Mouse (Mus musculus): ENCODE data around the gene Necap2. TPM values are rescaled to one million over a fixed set of nuclear protein-coding genes. Genes with fewer than 3 reads are reported as not detected.

Necap2 gene
- polyA plus RNA-seq, 1 experiment from 2014 or later, result 180 TPM

GRCm38 (mm10) chr4:141068655-141069054 lies 9.5 kb downstream of the Necap2 start:
- no peaks in the 10 kb centered on the region for H3K9me3 ChIP-seq (ENCODE audit: control insufficient read depth, low read length)
- H3K27ac ChIP-seq (ENCODE audit: low read depth, low read length), result peak overlapping the region; percentile 84
- H3K36me3 ChIP-seq (ENCODE audit: control insufficient read depth, insufficient read depth, low read length), result peaks cover 70% of the 10 kb centered on the region
- WGBS, result 46% methylated on average over 8 of the region's 8 CpGs
- ATAC-seq (replicated peaks; ENCODE audit: low FRiP score) (peak; percentile 87), DNase-seq (ENCODE audit: low spot score) (peak; percentile 48)
- H3K27me3 ChIP-seq (replicated peaks; ENCODE audit: control insufficient read depth, insufficient read depth, low read length), result no peaks in the 10 kb centered on the region
- peak overlapping the region; percentile 56 for H3K4me2 ChIP-seq
- H3K4me3 ChIP-seq (ENCODE audit: low read depth, low read length), result no peak overlapping the region
- H3K4me1 ChIP-seq (replicated peaks; ENCODE audit: control insufficient read depth, insufficient read depth, low read length), result peaks cover 30% of the 10 kb centered on the region
- H3K9ac ChIP-seq (ENCODE audit: low read depth, low read length), result peak overlapping the region; percentile 38

DNA sequence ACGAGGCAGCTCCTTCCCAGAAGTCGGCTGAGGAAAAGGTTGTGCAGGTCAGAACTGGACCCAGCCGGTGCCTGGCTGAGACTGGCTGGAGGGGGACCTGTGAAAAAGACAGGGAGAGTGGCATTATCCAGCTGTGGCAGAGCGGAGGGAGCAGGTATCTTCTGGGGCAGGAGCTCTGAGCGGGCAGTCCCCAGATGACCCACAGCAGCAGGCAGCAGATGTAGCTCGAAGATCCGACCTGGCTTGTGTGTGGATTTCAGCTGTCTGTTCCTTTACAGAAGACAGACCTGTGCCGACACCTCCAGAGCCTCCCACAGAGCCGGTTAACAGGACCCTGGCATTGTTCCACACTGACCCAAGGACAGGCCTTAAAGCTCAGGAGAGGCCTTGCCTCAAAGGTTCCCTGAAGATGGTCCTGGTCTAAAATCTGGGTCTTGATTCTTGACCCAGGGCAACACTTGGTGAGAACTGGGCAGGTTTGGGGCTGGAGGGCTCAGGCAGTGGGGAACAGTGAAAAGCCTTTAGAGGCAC lies 10.6 kb downstream of the Necap2 start:
- 89% methylated on average over 9 of the region's 9 CpGs for WGBS
- no peak overlapping the region for H3K9ac ChIP-seq (ENCODE audit: low read depth, low read length)
- H3K36me3 ChIP-seq (ENCODE audit: control insufficient read depth, insufficient read depth, low read length), result peaks cover 62% of the 10 kb centered on the region
- no peaks in the 10 kb centered on the region for H3K9me3 ChIP-seq (ENCODE audit: control insufficient read depth, low read length)
- H3K27me3 ChIP-seq (replicated peaks; ENCODE audit: control insufficient read depth, insufficient read depth, low read length), result no peaks in the 10 kb centered on the region
- H3K4me3 ChIP-seq (ENCODE audit: low read depth, low read length), result no peak overlapping the region
- no peak overlapping the region; the same call in 1 of the 2 replicates for H3K27ac ChIP-seq (ENCODE audit: low read depth, low read length)
- H3K4me2 ChIP-seq, result peak overlapping the region; percentile 56
- no peak for DNase-seq (ENCODE audit: low spot score)
- H3K4me1 ChIP-seq (replicated peaks; ENCODE audit: control insufficient read depth, insufficient read depth, low read length), result peaks cover 24% of the 10 kb centered on the region
- no peak for ATAC-seq (replicated peaks; ENCODE audit: low FRiP score)

DNA sequence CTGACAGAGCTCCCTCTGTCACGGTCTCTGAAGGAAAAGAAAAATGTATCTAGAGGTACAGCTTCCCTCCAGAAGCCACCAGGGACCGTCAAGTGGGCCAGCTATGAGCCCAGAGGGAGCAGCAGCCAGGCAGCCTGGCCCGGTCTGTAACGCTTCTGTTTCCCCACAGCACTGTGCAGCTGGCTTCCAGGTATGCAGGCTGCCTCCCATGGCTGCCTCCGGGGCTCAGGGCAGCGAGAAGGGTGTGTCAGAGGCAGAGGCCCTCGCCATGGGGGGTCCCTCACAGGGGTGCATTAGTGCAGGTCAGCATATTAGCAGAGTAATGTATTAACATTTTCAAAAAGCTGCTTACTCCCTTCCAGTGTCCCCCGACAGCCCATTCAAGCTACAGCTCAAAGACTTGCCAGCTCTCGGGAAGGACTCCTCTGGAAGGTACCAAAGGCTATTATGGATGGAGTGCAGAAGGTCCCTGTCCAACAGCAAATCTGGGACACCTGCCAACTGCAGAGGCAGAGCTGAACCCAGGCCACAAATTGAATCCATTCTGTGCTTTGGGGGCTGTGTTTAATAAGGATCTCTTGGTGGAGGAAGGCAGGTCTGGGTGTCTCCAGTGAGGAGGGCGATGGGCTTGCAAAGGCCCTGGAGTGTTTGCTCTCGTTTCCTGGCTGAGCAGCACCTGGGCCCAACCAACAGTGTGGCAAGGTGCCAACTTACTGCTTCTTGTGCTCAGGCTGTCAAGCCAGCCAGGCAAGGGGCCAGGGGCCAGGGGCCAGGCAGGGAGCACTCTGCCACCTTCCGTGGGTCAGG lies 11.2 kb downstream of the Necap2 start:
- Histone ChIP-seq H3K27me3 (replicated peaks; ENCODE audit: control insufficient read depth, insufficient read depth, low read length) (no peaks in the 10 kb centered on the region), H3K4me3 (ENCODE audit: low read depth, low read length) (no peak overlapping the region), H3K4me2 (no peak overlapping the region), H3K36me3 (ENCODE audit: control insufficient read depth, insufficient read depth, low read length) (peaks cover 56% of the 10 kb centered on the region), H3K27ac (ENCODE audit: low read depth, low read length) (peak overlapping the region; percentile 19; the same call in 1 of the 2 replicates), H3K9ac (ENCODE audit: low read depth, low read length) (no peak overlapping the region), H3K4me1 (replicated peaks; ENCODE audit: control insufficient read depth, insufficient read depth, low read length) (peaks cover 24% of the 10 kb centered on the region), H3K9me3 (ENCODE audit: control insufficient read depth, low read length) (no peaks in the 10 kb centered on the region)
- WGBS, result 90% methylated on average over 12 of the region's 12 CpGs
- DNase-seq (ENCODE audit: low spot score) (no peak), ATAC-seq (replicated peaks; ENCODE audit: low FRiP score) (no peak)

DNA sequence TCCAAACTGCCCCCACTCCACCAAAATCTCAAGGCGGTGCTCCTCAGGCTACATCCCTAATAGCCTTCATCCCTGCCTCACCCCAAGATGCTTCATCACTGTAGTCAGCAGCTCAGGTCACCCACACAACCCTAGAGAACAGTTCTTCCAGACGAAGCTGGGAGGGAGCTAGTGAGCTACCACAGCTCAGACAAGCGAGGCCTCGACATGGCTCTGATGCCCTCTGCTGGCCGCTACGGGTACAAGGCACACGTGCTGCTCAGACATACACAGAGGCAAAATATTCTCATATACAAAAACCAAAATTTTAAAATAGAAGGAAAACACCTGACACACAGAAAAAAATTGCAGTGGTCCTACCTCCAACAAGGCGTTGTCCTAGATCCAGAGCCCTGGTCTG lies 13.0 kb downstream of the Necap2 start:
- peak; percentile 74 for DNase-seq (ENCODE audit: low spot score)
- Histone ChIP-seq H3K27ac (ENCODE audit: low read depth, low read length) (no peak overlapping the region), H3K9me3 (ENCODE audit: control insufficient read depth, low read length) (no peaks in the 10 kb centered on the region), H3K27me3 (replicated peaks; ENCODE audit: control insufficient read depth, insufficient read depth, low read length) (no peaks in the 10 kb centered on the region), H3K36me3 (ENCODE audit: control insufficient read depth, insufficient read depth, low read length) (peaks cover 46% of the 10 kb centered on the region), H3K4me3 (ENCODE audit: low read depth, low read length) (no peak overlapping the region), H3K4me1 (replicated peaks; ENCODE audit: control insufficient read depth, insufficient read depth, low read length) (peaks cover 23% of the 10 kb centered on the region), H3K4me2 (no peak overlapping the region), H3K9ac (ENCODE audit: low read depth, low read length) (no peak overlapping the region)
- 7% methylated on average over 8 of the region's 8 CpGs for WGBS
- peak; percentile 35; the same call in 1 of the 2 replicates for ATAC-seq (replicated peaks; ENCODE audit: low FRiP score)

- Histone ChIP-seq H3K9ac (ENCODE audit: low read depth, low read length) (no peak overlapping the region), H3K4me2 (no peak overlapping the region), H3K27ac (ENCODE audit: low read depth, low read length) (no peak overlapping the region), H3K9me3 (ENCODE audit: control insufficient read depth, low read length) (no peaks in the 10 kb centered on the region), H3K36me3 (ENCODE audit: control insufficient read depth, insufficient read depth, low read length) (peaks cover 37% of the 10 kb centered on the region), H3K4me3 (ENCODE audit: low read depth, low read length) (no peak overlapping the region), H3K27me3 (replicated peaks; ENCODE audit: control insufficient read depth, insufficient read depth, low read length) (no peaks in the 10 kb centered on the region), H3K4me1 (replicated peaks; ENCODE audit: control insufficient read depth, insufficient read depth, low read length) (peaks cover 15% of the 10 kb centered on the region)
- no peak for DNase-seq (ENCODE audit: low spot score)
- no peak for ATAC-seq (replicated peaks; ENCODE audit: low FRiP score)
- 87% methylated on average over 4 of the region's 4 CpGs for WGBS
These were observed 14.0 kb downstream of the Necap2 start for GRCm38 (mm10) chr4:141064104-141064659.

DNA sequence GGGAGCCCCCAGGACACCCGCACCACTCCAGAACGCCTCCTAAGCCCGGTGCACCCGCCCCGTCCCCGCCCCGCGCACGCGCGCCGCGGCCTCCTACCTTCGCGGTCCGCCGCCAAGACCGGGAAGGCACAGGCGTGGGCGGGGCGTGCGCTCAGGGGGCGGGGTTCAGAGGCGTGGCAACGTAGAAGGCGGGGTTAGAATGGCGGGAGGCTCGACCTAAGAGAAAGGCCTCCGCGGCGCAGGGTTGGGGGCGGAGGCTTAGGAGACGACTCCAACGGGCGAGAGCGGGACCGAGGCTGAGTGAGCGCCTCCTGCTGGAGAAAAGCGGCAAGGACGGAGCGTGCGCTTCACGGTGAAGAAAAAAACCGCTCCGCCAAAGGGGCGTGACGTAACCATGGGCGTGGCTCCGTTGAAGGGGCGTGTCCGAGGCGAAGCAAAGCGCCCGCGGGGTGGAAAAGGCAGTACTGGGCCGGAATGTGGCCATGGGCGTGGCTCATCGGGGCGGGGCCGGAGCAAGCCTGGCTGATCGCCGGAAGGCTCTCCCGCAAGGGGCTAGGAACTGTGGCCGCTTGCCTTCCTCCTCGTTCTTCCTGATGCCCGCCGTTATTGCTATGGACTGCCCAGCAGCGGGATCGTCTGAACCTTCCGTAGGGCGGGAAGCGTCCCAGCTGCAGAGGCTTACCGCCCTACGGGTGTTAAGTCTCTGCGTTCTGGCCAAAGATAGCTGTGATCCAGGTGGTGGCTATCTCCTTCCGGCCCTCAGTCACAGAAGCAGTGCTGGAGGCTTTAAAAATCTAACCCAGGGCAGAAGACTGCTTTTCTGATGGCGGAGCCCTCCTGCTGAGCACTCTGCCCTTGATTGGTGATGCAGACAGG lies 17.5 kb downstream of the Necap2 start, which contains the start of gene Crocc:
Gene Crocc (minus strand): TSS at position 125 of the 876 bp plus-strand sequence.
- peak within 1 kb of the TSS; percentile 85 for H3K4me2 ChIP-seq
- no peaks in the 10 kb centered on the region for H3K9me3 ChIP-seq (ENCODE audit: control insufficient read depth, low read length)
- DNase-seq (ENCODE audit: low spot score) (peak; percentile 100), ATAC-seq (replicated peaks; ENCODE audit: low FRiP score) (peak; percentile 93)
- peak within 1 kb of the TSS; percentile 72 for H3K4me3 ChIP-seq (ENCODE audit: low read depth, low read length)
- peak within 1 kb of the TSS; percentile 70 for H3K27ac ChIP-seq (ENCODE audit: low read depth, low read length)
- H3K4me1 ChIP-seq (replicated peaks; ENCODE audit: control insufficient read depth, insufficient read depth, low read length), result no peaks in the 10 kb centered on the region; the same call in none of the 2 replicates
- WGBS, result under 1% methylated on average over 75 of the region's 77 CpGs
- no peaks in the 10 kb centered on the region for H3K27me3 ChIP-seq (replicated peaks; ENCODE audit: control insufficient read depth, insufficient read depth, low read length)
- H3K36me3 ChIP-seq (ENCODE audit: control insufficient read depth, insufficient read depth, low read length), result peaks cover 3% of the 10 kb centered on the region; the same call in 1 of the 2 replicates
- peak within 1 kb of the TSS; percentile 58 for H3K9ac ChIP-seq (ENCODE audit: low read depth, low read length)

DNA sequence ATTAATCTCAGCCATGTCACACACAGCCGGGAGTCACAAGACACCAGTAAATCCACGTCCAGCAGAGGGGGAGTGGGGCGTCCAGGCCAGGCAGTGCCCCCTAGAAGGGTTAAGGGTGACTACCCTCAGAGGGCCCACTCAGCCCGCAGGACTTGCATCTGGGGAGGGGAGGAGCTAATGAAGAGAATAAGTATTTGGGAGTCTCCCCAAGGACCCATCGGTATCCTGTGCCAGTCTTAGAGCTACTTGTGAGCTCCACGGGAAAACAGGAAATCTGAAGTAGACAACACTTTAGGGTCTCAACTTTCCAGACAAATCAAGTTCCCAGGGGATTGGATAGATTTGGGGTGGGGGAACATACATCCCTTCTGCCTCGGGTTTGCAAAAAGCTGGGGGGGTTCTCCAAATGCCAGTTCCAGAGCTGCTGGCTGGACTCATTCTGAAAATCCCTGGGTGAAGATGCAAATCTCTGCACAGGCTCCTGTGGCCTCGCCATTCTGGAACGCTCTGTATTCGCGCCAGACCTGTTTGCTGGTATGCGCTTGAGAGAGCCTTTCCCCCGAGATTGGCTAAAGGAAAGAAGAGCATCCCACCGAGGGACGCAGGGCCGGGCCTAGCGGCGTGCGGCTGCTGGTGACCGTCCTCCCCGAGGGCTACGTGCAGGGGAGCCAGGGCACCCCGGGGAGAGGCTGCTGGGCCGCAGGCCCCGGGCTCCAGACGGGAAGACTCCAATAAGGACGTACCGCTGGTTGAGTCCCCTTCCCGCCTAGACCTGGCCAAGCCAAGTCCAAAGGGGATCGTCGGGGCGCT lies 18.3 kb downstream of the Necap2 start:
- peak; percentile 49 for ATAC-seq (replicated peaks; ENCODE audit: low FRiP score)
- no peak for DNase-seq (ENCODE audit: low spot score)
- peak overlapping the region; percentile 72 for H3K4me3 ChIP-seq (ENCODE audit: low read depth, low read length)

More for the DNA sequence above, 18.3 kb downstream of the Necap2 start:
- Histone ChIP-seq H3K9ac (ENCODE audit: low read depth, low read length) (peak overlapping the region; percentile 58), H3K4me1 (replicated peaks; ENCODE audit: control insufficient read depth, insufficient read depth, low read length) (no peaks in the 10 kb centered on the region; the same call in none of the 2 replicates), H3K27me3 (replicated peaks; ENCODE audit: control insufficient read depth, insufficient read depth, low read length) (no peaks in the 10 kb centered on the region), H3K36me3 (ENCODE audit: control insufficient read depth, insufficient read depth, low read length) (no peaks in the 10 kb centered on the region), H3K4me2 (peak overlapping the region; percentile 85), H3K9me3 (ENCODE audit: control insufficient read depth, low read length) (no peaks in the 10 kb centered on the region), H3K27ac (ENCODE audit: low read depth, low read length) (peak overlapping the region; percentile 70)
- WGBS, result 5% methylated on average over 32 of the region's 32 CpGs

Data from liver, embryonic 11.5 days (tissue).